Mouse (Mus musculus) brain, embryonic 14.5 days (tissue): ENCODE measurements at regions not wholly inside any gene's neighbourhood (a gene's known extent, or its start where the extent isn't known, plus 50 kb on each side); places are given as distances from the start of the nearest gene placed in this dataset.

Experiments used
- DNase-seq: peaks from one replicate; pipeline ENCODE4 v3.0.0-alpha.2; 2011; ENCODE audit warnings: low read depth
- CTCF ChIP-seq: fragments of 200-500 bp; IDR thresholded peaks from 2 replicates; pipeline ENCODE4 v1.5.1; 2012; ENCODE audit warnings: inconsistent platforms, mild to moderate bottlenecking, moderate library complexity, borderline replicate concordance; ENCODE audit not compliant: insufficient read depth, insufficient read length; ENCODE audit errors: extremely low read depth
- POLR2A ChIP-seq: fragments of 200-500 bp; IDR thresholded peaks from 2 replicates; pipeline ENCODE4 v1.6.1; 2012; ENCODE audit warnings: mild to moderate bottlenecking, inconsistent platforms, borderline replicate concordance; ENCODE audit not compliant: poor library complexity, insufficient read depth, insufficient read length, severe bottlenecking; ENCODE audit errors: extremely low read depth

DNA sequence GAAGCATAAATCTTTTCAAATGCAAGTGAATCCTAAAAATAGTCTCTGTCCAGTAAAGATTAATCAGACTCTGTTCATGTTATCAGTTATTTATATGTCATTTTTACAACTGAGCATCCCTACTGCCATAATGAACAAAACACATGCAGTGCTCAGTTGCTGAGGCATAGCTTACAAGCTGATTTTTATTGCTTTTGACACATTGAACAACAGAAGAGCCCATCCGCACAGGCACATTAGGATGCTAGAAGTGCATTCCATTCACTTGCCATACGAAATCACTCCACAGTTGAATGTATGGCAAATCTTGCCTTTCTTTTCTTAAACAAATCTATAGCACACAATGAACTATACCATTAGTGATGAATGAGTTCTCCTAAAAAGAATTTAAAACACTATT lies 636.2 kb upstream of the Bche start:
- TF ChIP-seq CTCF (no peak), POLR2A (no peak)
- peak; percentile 55 for DNase-seq
